Mouse (Mus musculus): ENCODE results near the gene Rccd1.

Gene Rccd1

GRCm38 (mm10) chr7:80260625-80261371 lies 63.5 kb downstream of the Rccd1 start, which contains the start of gene Ngrn:
Ngrn (plus strand) TSS chr7:80261215.
- peak; percentile 90 for DNase-seq (ENCODE audit: low read depth, low spot score)

GRCm38 (mm10) chr7:80257706-80258105 lies 66.5 kb downstream of the Rccd1 start:
- no peak for DNase-seq (ENCODE audit: low read depth, low spot score)

GRCm38 (mm10) chr7:80255981-80256380 lies 68.3 kb downstream of the Rccd1 start:
- peak; percentile 41 for DNase-seq (ENCODE audit: low read depth, low spot score)

- peak; percentile 31 for DNase-seq (ENCODE audit: low read depth, low spot score)
Measured at GRCm38 (mm10) chr7:80252886-80253285, 71.4 kb downstream of the Rccd1 start.

- no peak for DNase-seq (ENCODE audit: low read depth, low spot score)
Measured at GRCm38 (mm10) chr7:80252437-80252836, 71.8 kb downstream of the Rccd1 start.

GRCm38 (mm10) chr7:80246859-80247258 lies 77.4 kb downstream of the Rccd1 start:
- no peak for DNase-seq (ENCODE audit: low read depth, low spot score)

GRCm38 (mm10) chr7:80246148-80246721 lies 78.0 kb downstream of the Rccd1 start, which contains the start of gene Ttll13:
Ttll13 (plus strand) TSS chr7:80246376.
- peak; percentile 97 for DNase-seq (ENCODE audit: low read depth, low spot score)

- no peak for DNase-seq (ENCODE audit: low read depth, low spot score)
Measured at GRCm38 (mm10) chr7:80244851-80245250, 79.4 kb downstream of the Rccd1 start.
